ENCODE assay signal across 23 mouse cellular contexts in the genomic region with DNA sequence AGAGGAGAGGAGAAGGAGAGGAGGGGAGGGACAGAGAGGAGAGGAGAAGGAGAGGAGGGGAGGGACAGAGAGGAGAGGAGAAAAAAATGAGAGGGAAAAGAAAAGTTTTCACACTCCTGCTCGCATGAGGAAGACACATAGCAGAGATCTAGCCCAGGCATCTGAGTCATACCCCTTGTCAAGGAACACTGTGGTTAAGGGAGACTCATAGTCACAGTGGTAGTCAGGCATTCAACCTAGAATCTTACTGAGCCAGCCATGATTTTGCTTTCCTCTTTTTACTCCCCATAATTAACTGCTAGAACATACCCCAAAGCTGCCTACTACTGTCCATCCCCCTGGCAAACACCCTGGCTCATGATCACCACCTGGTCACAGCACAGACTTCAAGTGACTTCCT.
"Had no signal": no experiment of that assay in that cellular context is flagged by ENCODE, and none has a peak within 500 bp of the region (broad histone marks: within the 10 kb centered on the region; RNA-seq: fewer than 3 reads in every experiment).

No protein-coding gene starts in this region.

- H3K4me1 ChIP-seq: heart, embryonic 13.5 days; heart, embryonic 15.5 days; hindbrain, embryonic 13.5 days; hindbrain, embryonic 15.5 days; limb, embryonic 12.5 days; liver, embryonic 13.5 days had no signal

- H3K9me3 ChIP-seq: heart, embryonic 13.5 days; heart, embryonic 15.5 days; hindbrain, embryonic 13.5 days; hindbrain, embryonic 15.5 days; limb, embryonic 10.5 days; limb, embryonic 12.5 days; liver, embryonic 13.5 days had no signal

- H3K4me2 ChIP-seq: heart, embryonic 11.5 days; heart, embryonic 13.5 days; heart, embryonic 15.5 days; hindbrain, embryonic 13.5 days; hindbrain, embryonic 15.5 days; limb, embryonic 12.5 days; liver, embryonic 11.5 days; liver, embryonic 13.5 days had no signal

- H3K27ac ChIP-seq: heart, adult 2 months; heart, embryonic 13.5 days; heart, embryonic 15.5 days; hindbrain, embryonic 13.5 days; hindbrain, embryonic 15.5 days; hindbrain, postnatal 0 days; left cerebral cortex, adult 2 months; limb, embryonic 10.5 days; limb, embryonic 12.5 days; liver, embryonic 13.5 days had no signal

- H3K36me3 ChIP-seq: heart, embryonic 13.5 days; heart, embryonic 15.5 days; hindbrain, embryonic 13.5 days; hindbrain, embryonic 15.5 days; limb, embryonic 10.5 days; limb, embryonic 12.5 days; liver, embryonic 13.5 days had no signal

- DNase-seq: gastrocnemius, postnatal 14 days; gastrocnemius, postnatal 36 days; heart, adult 11 months; heart, adult 2 months; heart, postnatal 14 days; heart, postnatal 36 days; kidney, adult 18-20 months; kidney, adult 8-10 months; kidney, postnatal 10 days; kidney, postnatal 36 days; liver; liver, embryonic 13.5 days had no signal

- H3K4me3 ChIP-seq: heart, adult 2 months; heart, embryonic 13.5 days; heart, embryonic 15.5 days; hindbrain, embryonic 13.5 days; hindbrain, embryonic 15.5 days; left cerebral cortex, adult 2 months; limb, embryonic 10.5 days; limb, embryonic 12.5 days; liver, embryonic 13.5 days had no signal

- ATAC-seq: hindbrain, postnatal 0 days; intestine, postnatal 0 days had no signal

- H3K27me3 ChIP-seq: heart, embryonic 13.5 days; heart, embryonic 15.5 days; hindbrain, embryonic 13.5 days; hindbrain, embryonic 15.5 days; limb, embryonic 12.5 days; liver, embryonic 13.5 days had no signal

- H3K9ac ChIP-seq: heart, embryonic 13.5 days; heart, embryonic 15.5 days; hindbrain, embryonic 13.5 days; hindbrain, embryonic 15.5 days; limb, embryonic 12.5 days; liver, embryonic 13.5 days had no signal
